7 mouse cellular contexts compared by ENCODE assay signal in the genomic region with DNA sequence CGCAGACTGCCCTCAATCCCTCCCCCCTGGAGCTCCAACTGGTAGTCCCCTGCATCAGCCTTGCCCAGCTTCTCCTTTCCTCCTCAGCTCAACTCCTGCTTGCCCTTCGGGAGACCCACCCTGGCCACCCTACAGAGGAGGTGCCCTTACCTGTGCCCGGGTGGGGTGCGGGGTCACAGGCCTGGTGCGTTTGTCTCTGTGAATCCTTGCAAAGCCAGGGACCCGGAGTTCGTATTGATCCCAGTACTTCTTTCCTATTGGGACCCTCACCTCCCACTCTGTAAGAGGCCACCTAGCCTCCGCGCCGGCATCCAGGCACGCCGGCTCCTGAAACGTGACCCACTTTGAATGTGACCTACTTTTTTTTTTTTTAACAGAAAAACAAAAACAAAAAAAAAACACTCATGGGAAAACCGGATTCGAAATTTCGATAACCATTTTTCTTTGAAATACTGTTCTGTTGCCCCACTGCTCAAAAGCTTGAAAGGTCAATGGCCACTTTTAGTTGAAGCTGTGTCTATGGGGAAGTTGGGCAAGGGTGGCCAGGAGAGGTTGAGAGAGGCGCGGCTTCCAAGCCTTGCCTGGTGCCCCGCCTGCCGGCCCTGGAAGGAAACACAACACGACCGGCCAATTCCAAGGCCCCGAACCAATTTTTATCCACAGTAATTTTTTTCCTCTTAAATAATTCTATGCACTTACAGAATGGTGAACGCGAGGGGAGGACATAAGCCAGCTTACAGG. TPM values are rescaled to one million over a fixed set of nuclear protein-coding genes. Genes with fewer than 3 reads are reported as not detected.
DNase-seq lines count a peak whose midpoint lies in the region; ATAC-seq and TF ChIP-seq lines count a peak whose summit lies in the region.

No protein-coding gene starts in this region.

- no peak for TF ChIP-seq POLR2A in limb, embryonic 14.5 days (IDR thresholded peaks at IDR 0.05; ENCODE audit: borderline replicate concordance, extremely low read depth, insufficient read depth, insufficient read length)

- H3K27ac ChIP-seq in intestine, embryonic 16.5 days (ENCODE audit: low read length) = peak overlapping the region; percentile 89
- H3K27ac ChIP-seq in limb, embryonic 14.5 days (replicated peaks; ENCODE audit: low read depth, low read length) = peak overlapping the region; percentile 85; the same call in 1 of the 2 replicates
- H3K27ac ChIP-seq in midbrain, embryonic 15.5 days = peak overlapping the region; percentile 94

- H3K4me1 ChIP-seq in intestine, embryonic 16.5 days (ENCODE audit: control insufficient read depth, insufficient read depth, low read length) = peaks cover 7% of the 10 kb centered on the region
- H3K4me1 ChIP-seq in limb, embryonic 14.5 days (ENCODE audit: control insufficient read depth, insufficient read depth, low read length) = peaks cover 8% of the 10 kb centered on the region; the same call in 1 of the 2 replicates
- H3K4me1 ChIP-seq in midbrain, embryonic 15.5 days = peaks cover 19% of the 10 kb centered on the region

- H3K27me3 ChIP-seq in intestine, embryonic 16.5 days (replicated peaks; ENCODE audit: control insufficient read depth, insufficient read depth, low read length) = no peaks in the 10 kb centered on the region
- H3K27me3 ChIP-seq in limb, embryonic 14.5 days (ENCODE audit: control insufficient read depth, insufficient read depth, low read length) = 0 out of 2 replicates have a peak, but pooled peaks cover 3% of the 10 kb centered on the region
- H3K27me3 ChIP-seq in midbrain, embryonic 15.5 days (replicated peaks) = no peaks in the 10 kb centered on the region

- no peaks in the 10 kb centered on the region for H3K36me3 ChIP-seq in intestine, embryonic 16.5 days (ENCODE audit: control insufficient read depth, insufficient read depth, low read length)
- no peaks in the 10 kb centered on the region for H3K36me3 ChIP-seq in limb, embryonic 14.5 days (ENCODE audit: control insufficient read depth, insufficient read depth, low read length)
- no peaks in the 10 kb centered on the region for H3K36me3 ChIP-seq in midbrain, embryonic 15.5 days (replicated peaks)

- DNase-seq in adrenal gland, adult 8-10 months = peak; percentile 64
- peak; percentile 88 for DNase-seq in embryo, embryonic 10 days (ENCODE audit: low spot score)
- peak; percentile 56 to 79 for DNase-seq in gastrocnemius, postnatal 4 days (ENCODE audit: low spot score in 2 of 2)
- DNase-seq in limb, embryonic 14.5 days (ENCODE audit: low spot score) = peak; percentile 72
- peak; percentile 27 to 75 for DNase-seq in spleen, postnatal 10 days (ENCODE audit: low spot score in 2 of 2)

- H3K4me2 ChIP-seq in intestine, embryonic 16.5 days (ENCODE audit: low read depth, low read length) = peak overlapping the region; percentile 98
- peak overlapping the region; percentile 98 for H3K4me2 ChIP-seq in limb, embryonic 14.5 days (replicated peaks; ENCODE audit: low read depth, low read length, severe bottlenecking)
- H3K4me2 ChIP-seq in midbrain, embryonic 15.5 days = peak overlapping the region; percentile 79

- peak; percentile 13; the same call in 1 of the 2 replicates for ATAC-seq in intestine, embryonic 16.5 days
- peak; percentile 4; the same call in 1 of the 2 replicates for ATAC-seq in limb, embryonic 14.5 days (ENCODE audit: low FRiP score, low read depth)
- ATAC-seq in midbrain, embryonic 15.5 days (replicated peaks) = no peak; the same call in 1 of the 2 replicates

- WGBS in intestine, embryonic 16.5 days = under 1% methylated on average over 25 of the region's 25 CpGs
- WGBS in limb, embryonic 14.5 days = under 1% methylated on average over 25 of the region's 25 CpGs
- under 1% methylated on average over 25 of the region's 25 CpGs for WGBS in midbrain, embryonic 15.5 days

- H3K4me3 ChIP-seq in intestine, embryonic 16.5 days (ENCODE audit: low read length) = peak overlapping the region; percentile 65
- peak overlapping the region; percentile 81 for H3K4me3 ChIP-seq in limb, embryonic 14.5 days (replicated peaks; ENCODE audit: low read length)
- H3K4me3 ChIP-seq in midbrain, embryonic 15.5 days = peak overlapping the region; percentile 89

- H3K9ac ChIP-seq in intestine, embryonic 16.5 days (ENCODE audit: low read depth, low read length) = peak overlapping the region; percentile 76
- peak overlapping the region; percentile 36; the same call in 1 of the 2 replicates for H3K9ac ChIP-seq in limb, embryonic 14.5 days (ENCODE audit: low read depth, low read length, severe bottlenecking)
- peak overlapping the region; percentile 94 for H3K9ac ChIP-seq in midbrain, embryonic 15.5 days

- H3K9me3 ChIP-seq in intestine, embryonic 16.5 days (ENCODE audit: control insufficient read depth, low read length) = no peaks in the 10 kb centered on the region
- H3K9me3 ChIP-seq in limb, embryonic 14.5 days (ENCODE audit: control insufficient read depth, low read length) = no peaks in the 10 kb centered on the region
- no peaks in the 10 kb centered on the region for H3K9me3 ChIP-seq in midbrain, embryonic 15.5 days

RNA-seq across cellular contexts. Expression of a gene that starts 0.7 kb away (rescaled TPM):
- total RNA-seq in adrenal gland, adult 8-10 months (2022) = 10 to 100 TPM; 10.6 to 56.8 (median 12.6) TPM
- total RNA-seq in gastrocnemius, postnatal 4 days (2021) = 10 to 100 TPM; 33.7 to 35.5 TPM
- polyA plus RNA-seq in intestine, embryonic 16.5 days (2015; fragmentation: Nextera tagmentation; extraction: Ambion mirVana) = 77.5 and 81.3 TPM in 2 replicates
- 23.2 and 32.8 TPM in 2 replicates for polyA plus RNA-seq in limb, embryonic 14.5 days (2012; rRNA removed)
- polyA plus RNA-seq in limb, embryonic 14.5 days (2014; fragmentation: Nextera tagmentation; extraction: Ambion mirVana) = 54.0 and 54.7 TPM in 2 replicates
- polyA plus RNA-seq in midbrain, embryonic 15.5 days (2015; fragmentation: Nextera tagmentation; extraction: Ambion mirVana) = 130 TPM in 2 replicates

Comparison
In these comparisons a context has a peak if more than half of its experiments do, and no peak if none do; other contexts are left out.
1. H3K9ac ChIP-seq: peak in every context shown above with its lines; median percentile 94 in midbrain, embryonic 15.5 days; 76 in intestine, embryonic 16.5 days; 36 in limb, embryonic 14.5 days.